Mouse (Mus musculus) olfactory bulb, adult 2 months (tissue): ENCODE measurements around the gene Gm6460. TPM values are rescaled to one million over a fixed set of nuclear protein-coding genes. Genes with fewer than 3 reads are reported as not detected.
"Not testable (repeated sequence)": the region's sequence is repeated elsewhere in the genome, so short reads cannot be mapped to it uniquely, and the experiment has no call there.

Source experiments
- H3K27ac ChIP-seq: fragments of 200-500 bp; 2 replicates; pipeline ENCODE4 v1.5.1; 2012; ENCODE audit warnings: low read depth, low read length; ENCODE audit not compliant: insufficient read depth
- H3K4me1 ChIP-seq: fragments of 200-500 bp; 2 replicates; pipeline ENCODE4 v1.6.1; 2012; ENCODE audit warnings: low read length; ENCODE audit not compliant: control insufficient read depth, insufficient read depth
- H3K4me3 ChIP-seq: fragments of 200-500 bp; 2 replicates; pipeline ENCODE4 v1.5.1; 2012; ENCODE audit warnings: mild to moderate bottlenecking, low read depth, low read length, moderate library complexity; ENCODE audit not compliant: insufficient read depth
- WGBS: fragments of 180-500 bp; shearing (Covaris S2); methylation state at CpG from one replicate; pipeline ENCODE4 v1.1.7; 2018; 5-methylcytosine and 5-hydroxymethylcytosine counted together
- polyA plus RNA-seq: library from polyadenylated mRNA; stranded (reverse); fragments of >200 nt; gene quantifications from 2 replicates; pipeline ENCODE4 v1.2.4, GENCODE M21; 2012; ENCODE audit warnings: low replicate concordance; ENCODE audit not compliant: missing spikeins, insufficient read depth, insufficient read length

The Gm6460 gene
- not detected in 2 replicates for polyA plus RNA-seq

DNA sequence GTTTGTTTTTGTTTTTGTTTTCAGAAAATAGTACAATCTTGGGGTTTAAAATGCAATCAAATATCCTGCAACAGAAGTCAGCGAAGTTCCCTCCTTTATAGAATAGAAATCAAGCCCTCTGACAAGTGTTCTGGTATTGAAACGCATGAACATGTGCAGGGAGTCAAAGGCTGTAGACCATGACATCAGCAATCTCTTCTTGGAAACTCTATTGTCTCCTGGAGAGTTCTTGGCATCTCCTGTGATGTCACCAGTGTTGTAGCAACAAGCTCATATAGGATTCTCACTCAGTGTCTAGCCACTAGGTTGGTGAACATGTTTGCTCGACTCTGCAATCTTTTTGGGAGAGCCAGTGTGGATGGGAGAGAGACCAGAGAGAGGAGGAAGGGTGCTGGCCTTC is at the start of gene Gm6460:
Gene Gm6460, plus strand, starts transcription at position 301 of the 400 bp plus-strand sequence.
- not testable (repeated sequence) for H3K4me1 ChIP-seq, H3K27ac ChIP-seq, H3K4me3 ChIP-seq
- no CpG with 5 or more reads among the region's 3 CpGs for WGBS

Other genes starting within 250 kb of the Gm6460 start
- not detected in 2 replicates for gene Gm8897, start 178.5 kb upstream of the Gm6460 start, polyA plus RNA-seq
- gene Gm8906, start 92.2 kb upstream of the Gm6460 start, polyA plus RNA-seq: not detected in 2 replicates
- not detected in 2 replicates for gene Gm8922, start 87.0 kb downstream of the Gm6460 start, polyA plus RNA-seq
- gene Gm8926, start 175.6 kb downstream of the Gm6460 start, polyA plus RNA-seq: not detected in 2 replicates